Mouse (Mus musculus) embryonic facial prominence, embryonic 11.5 days (tissue): ENCODE data around the gene Lipa. TPM values are rescaled to one million over a fixed set of nuclear protein-coding genes. Genes with fewer than 3 reads are reported as not detected.

Source experiments
- ATAC-seq: fragments of 200-750 bp; cut with Nextera tagmentation; replicated peaks from 2 replicates; pipeline ENCODE4 v1.8.0; 2017; ENCODE audit warnings: low read depth; ENCODE audit not compliant: insufficient number of reproducible peaks, low FRiP score, low TSS enrichment
- DNase-seq: peaks from one replicate; pipeline ENCODE4 v3.0.0-alpha.2; 2015; ENCODE audit warnings: low spot score
- H3K27ac ChIP-seq: fragments of 300-500 bp; sonication (generic); replicated peaks from 2 replicates; pipeline ENCODE4 v1.5.1; 2014; ENCODE audit warnings: mild to moderate bottlenecking, low read depth, low read length, control low read depth
- H3K27me3 ChIP-seq: fragments of 300-500 bp; sonication (generic); 2 replicates; pipeline ENCODE4 v1.6.1; 2014; ENCODE audit warnings: mild to moderate bottlenecking, low read length, moderate library complexity, mixed read lengths; ENCODE audit not compliant: control insufficient read depth, insufficient read depth
- H3K36me3 ChIP-seq: fragments of 300-500 bp; sonication (generic); replicated peaks from 2 replicates; pipeline ENCODE4 v1.6.1; 2014; ENCODE audit warnings: low read depth, mild to moderate bottlenecking, low read length, moderate library complexity, mixed read lengths; ENCODE audit not compliant: control insufficient read depth, insufficient read depth
- H3K4me1 ChIP-seq: fragments of 300-500 bp; sonication (generic); 2 replicates; pipeline ENCODE4 v1.6.1; 2014; ENCODE audit warnings: low read length, mixed read lengths; ENCODE audit not compliant: control insufficient read depth, insufficient read depth
- H3K4me2 ChIP-seq: fragments of 300-500 bp; sonication (generic); 2 replicates; pipeline ENCODE4 v1.6.1; 2014; ENCODE audit warnings: low read depth, mild to moderate bottlenecking, control low read depth, low read length, moderate library complexity
- H3K4me3 ChIP-seq: fragments of 300-500 bp; sonication (generic); 2 replicates; pipeline ENCODE4 v1.5.1; 2014; ENCODE audit warnings: low read depth, low read length, control low read depth
- H3K9ac ChIP-seq: fragments of 300-500 bp; sonication (generic); replicated peaks from 2 replicates; pipeline ENCODE4 v1.6.1; 2014; ENCODE audit warnings: mild to moderate bottlenecking, control low read depth, low read length
- H3K9me3 ChIP-seq: fragments of 300-500 bp; sonication (generic); replicated peaks from 2 replicates; pipeline ENCODE4 v1.6.1; 2016; ENCODE audit warnings: mild to moderate bottlenecking, low read length, inconsistent platforms, mixed read lengths; ENCODE audit not compliant: control insufficient read depth
- WGBS: fragments of 180-500 bp; shearing (Covaris S2); extraction: QIAGEN DNeasy Blood & Tissue Kit; methylation state at CpG from one replicate; pipeline ENCODE4 v1.1.7; 2014; 5-methylcytosine and 5-hydroxymethylcytosine counted together
- polyA plus RNA-seq: library from polyadenylated mRNA; unstranded; fragments of >200 nt; fragmentation: Nextera tagmentation; extraction: Ambion mirVana; gene quantifications from 2 replicates; pipeline ENCODE4 v1.2.1, GENCODE M21; 2014

Lipa gene
- polyA plus RNA-seq, 1 experiment from 2014 or later, result 35.6 TPM

DNA sequence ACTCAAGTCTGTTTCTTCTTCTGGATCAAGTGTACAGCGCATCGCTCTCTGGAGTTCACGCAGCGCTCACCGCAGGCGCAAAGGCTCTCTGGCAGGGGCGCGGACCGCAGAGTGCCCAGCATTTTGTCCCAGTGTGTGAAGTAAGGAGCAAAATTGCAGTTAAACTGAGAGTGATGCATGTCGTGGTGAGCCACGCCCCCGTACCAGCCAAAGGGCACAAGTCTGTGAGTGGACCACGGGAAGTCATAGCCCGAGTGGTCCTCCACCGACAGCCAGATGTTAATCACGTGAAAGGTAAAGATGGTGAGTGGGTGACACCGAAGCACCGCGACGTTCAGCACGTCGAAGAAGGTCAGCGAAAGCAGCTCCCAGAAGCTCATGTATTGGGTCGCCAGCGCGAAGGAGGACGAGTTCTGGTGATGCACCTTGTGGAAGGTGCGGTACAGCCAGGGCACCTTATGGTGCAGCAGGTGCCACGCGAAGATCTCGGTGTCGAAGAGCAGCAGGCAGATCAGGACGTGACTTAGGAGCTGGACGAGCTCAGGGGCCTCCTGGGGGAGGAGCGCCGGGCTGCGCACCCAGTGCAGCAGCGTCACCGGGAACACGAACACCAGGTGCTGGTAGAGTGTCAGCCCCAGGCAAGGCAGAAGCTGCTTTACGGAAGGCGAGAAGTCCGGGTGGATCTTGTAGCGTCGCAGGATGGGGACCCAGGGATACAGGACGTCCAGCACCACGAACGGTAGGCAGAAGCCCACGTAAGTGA is 52.9 kb downstream of the Lipa start:
- DNase-seq, result no peak

DNA sequence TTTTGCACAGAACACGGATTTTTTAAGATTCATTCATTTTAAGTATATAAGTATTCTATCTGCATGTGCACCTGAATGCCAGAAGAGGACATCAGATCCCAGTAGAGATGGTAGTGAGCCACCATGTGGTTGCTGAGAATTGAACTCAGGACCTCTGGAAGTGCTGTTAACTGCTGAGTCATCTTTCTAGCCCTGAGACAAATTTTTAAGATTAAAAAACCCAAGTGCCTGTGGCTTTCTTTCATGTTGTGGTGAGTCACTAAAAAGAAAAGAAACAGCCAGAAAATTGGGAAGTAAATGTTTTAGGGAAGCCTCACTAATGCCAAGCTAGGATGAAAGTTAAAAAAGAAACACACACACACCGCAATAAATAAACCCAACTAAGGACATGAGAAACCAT is 55.6 kb downstream of the Lipa start:
- Histone ChIP-seq H3K9me3 (no peaks in the 10 kb centered on the region), H3K27me3 (peaks cover 13% of the 10 kb centered on the region), H3K4me1 (peaks cover 6% of the 10 kb centered on the region), H3K36me3 (no peaks in the 10 kb centered on the region), H3K27ac (no peak overlapping the region), H3K9ac (no peak overlapping the region), H3K4me3 (no peak overlapping the region), H3K4me2 (no peak overlapping the region)
- DNase-seq (no peak), ATAC-seq (no peak)
- WGBS, result 81% methylated on average over 2 of the region's 2 CpGs

More for the DNA sequence above, 52.9 kb downstream of the Lipa start:
- H3K27ac ChIP-seq, result no peak overlapping the region
- peak; percentile 53 for ATAC-seq
- no peaks in the 10 kb centered on the region for H3K9me3 ChIP-seq
- peak overlapping the region; percentile 94 for H3K4me2 ChIP-seq
- peak overlapping the region; percentile 41 for H3K9ac ChIP-seq
- H3K4me1 ChIP-seq, result peaks cover 6% of the 10 kb centered on the region
- WGBS, result 5% methylated on average over 49 of the region's 49 CpGs
- H3K27me3 ChIP-seq, result peaks cover 13% of the 10 kb centered on the region
- H3K36me3 ChIP-seq, result no peaks in the 10 kb centered on the region
- H3K4me3 ChIP-seq, result peak overlapping the region; percentile 51

DNA sequence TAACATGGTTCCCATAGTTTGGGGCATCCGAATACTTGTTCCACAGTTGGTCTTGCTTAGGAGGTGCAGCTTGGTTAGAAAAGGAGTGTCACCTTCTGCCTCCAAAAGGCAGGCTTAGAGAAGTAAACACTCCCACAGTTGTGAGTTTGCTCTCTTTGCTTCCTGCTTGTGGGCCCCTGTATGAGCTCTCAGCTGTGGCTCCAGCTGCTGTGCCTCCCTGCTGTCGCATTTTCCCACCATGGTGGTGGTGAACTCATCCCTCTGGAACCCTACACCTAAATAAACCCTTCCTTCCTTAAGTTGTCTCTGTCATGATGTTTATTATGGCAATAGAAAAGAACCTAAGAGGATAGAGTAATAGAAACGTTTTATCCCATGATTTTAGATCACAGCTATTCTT is 58.5 kb downstream of the Lipa start:
- no peak overlapping the region for H3K4me2 ChIP-seq
- no peaks in the 10 kb centered on the region for H3K9me3 ChIP-seq
- no peaks in the 10 kb centered on the region for H3K36me3 ChIP-seq
- DNase-seq (no peak), ATAC-seq (no peak)
- no peak overlapping the region for H3K4me3 ChIP-seq
- H3K27ac ChIP-seq, result no peak overlapping the region
- no peaks in the 10 kb centered on the region for H3K27me3 ChIP-seq
- no peaks in the 10 kb centered on the region for H3K4me1 ChIP-seq
- WGBS, result 59% methylated on average over 3 of the region's 3 CpGs
- H3K9ac ChIP-seq, result no peak overlapping the region

DNA sequence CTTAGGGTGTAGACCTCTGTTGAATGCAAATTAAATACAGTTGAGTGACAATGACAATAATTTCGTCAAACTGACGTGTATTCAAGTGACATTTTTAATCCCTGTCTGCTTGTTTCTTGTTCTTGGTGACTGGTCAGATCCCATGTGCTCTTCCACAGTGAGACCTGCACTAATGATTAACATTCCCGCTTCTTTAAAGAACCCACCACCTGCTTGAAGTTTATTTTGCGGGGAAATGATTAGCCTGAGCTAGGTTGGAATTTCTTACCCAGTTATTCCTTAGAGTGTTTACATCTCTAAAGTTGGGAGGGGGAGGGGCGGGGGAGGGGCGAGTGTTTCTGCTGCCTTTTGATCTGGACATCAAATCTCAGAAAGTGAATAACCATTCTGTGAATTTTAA is 59.1 kb downstream of the Lipa start:
- Histone ChIP-seq H3K9ac (no peak overlapping the region), H3K27ac (no peak overlapping the region), H3K4me2 (no peak overlapping the region), H3K4me3 (no peak overlapping the region), H3K36me3 (no peaks in the 10 kb centered on the region), H3K27me3 (no peaks in the 10 kb centered on the region), H3K9me3 (no peaks in the 10 kb centered on the region), H3K4me1 (no peaks in the 10 kb centered on the region)
- ATAC-seq (no peak), DNase-seq (no peak)
- WGBS, result 39% methylated on average over 6 of the region's 6 CpGs

DNA sequence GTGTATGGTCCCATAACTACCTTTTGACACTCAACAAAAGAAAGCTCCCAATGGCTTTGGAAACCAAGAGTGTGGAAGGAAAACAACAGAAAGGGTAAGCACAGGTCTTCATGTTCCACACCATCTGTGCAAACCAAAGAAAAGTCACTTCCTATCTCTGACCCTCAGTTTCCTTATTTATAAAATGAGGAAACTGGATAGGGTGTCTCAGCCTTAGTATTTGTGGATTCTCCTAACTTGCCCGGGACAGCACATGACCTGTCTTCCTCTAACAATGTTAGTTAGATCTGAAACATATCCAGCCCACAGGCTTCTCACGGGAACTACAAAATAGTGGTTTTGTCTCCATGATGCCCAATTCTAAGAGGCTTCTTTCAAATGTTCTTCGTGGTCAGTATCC is 62.8 kb downstream of the Lipa start:
- ATAC-seq, result no peak
- no peak overlapping the region for H3K4me2 ChIP-seq
- no peak overlapping the region for H3K27ac ChIP-seq
- H3K36me3 ChIP-seq, result no peaks in the 10 kb centered on the region
- no peak overlapping the region for H3K4me3 ChIP-seq
- DNase-seq, result no peak
- no peaks in the 10 kb centered on the region for H3K27me3 ChIP-seq
- no peak overlapping the region for H3K9ac ChIP-seq
- 70% methylated on average over 3 of the region's 3 CpGs for WGBS
- H3K9me3 ChIP-seq, result no peaks in the 10 kb centered on the region
- no peaks in the 10 kb centered on the region for H3K4me1 ChIP-seq

DNA sequence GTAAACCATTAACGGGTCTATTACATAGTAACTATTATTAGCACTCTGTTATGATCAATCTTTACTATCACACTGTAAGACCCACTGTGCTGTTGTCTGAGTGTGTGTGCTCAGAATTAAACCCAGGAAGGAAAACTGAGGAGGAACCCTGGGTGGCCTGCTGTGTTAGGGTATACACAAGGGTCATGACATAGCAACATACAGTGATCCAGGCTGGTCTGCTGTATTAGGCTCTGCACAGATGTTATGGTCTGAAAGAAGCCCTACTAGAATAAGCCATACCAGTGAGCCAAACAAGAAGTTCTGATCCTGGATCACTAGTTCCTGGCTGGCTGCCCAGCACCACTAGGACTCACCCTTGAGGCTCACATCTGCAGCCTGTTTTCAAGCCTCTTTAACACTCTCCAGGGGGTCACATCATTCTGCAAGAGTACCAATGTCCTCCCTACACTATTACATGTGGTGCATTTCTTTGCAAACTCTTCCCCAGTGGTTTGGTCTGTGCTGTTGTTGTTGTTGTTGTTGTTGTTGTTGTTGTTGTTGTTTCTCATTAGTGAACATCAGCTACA is 65.7 kb downstream of the Lipa start:
- H3K27ac ChIP-seq, result no peak overlapping the region
- H3K4me3 ChIP-seq, result no peak overlapping the region
- H3K36me3 ChIP-seq, result no peaks in the 10 kb centered on the region
- no peak; the same call in 1 of the 2 replicates for ATAC-seq
- H3K9me3 ChIP-seq, result no peaks in the 10 kb centered on the region
- no peaks in the 10 kb centered on the region for H3K27me3 ChIP-seq
- no peaks in the 10 kb centered on the region for H3K4me1 ChIP-seq
- H3K9ac ChIP-seq, result no peak overlapping the region
- no peak for DNase-seq
- no peak overlapping the region for H3K4me2 ChIP-seq
- 93% methylated on average over 1 of the region's 1 CpGs for WGBS

DNA sequence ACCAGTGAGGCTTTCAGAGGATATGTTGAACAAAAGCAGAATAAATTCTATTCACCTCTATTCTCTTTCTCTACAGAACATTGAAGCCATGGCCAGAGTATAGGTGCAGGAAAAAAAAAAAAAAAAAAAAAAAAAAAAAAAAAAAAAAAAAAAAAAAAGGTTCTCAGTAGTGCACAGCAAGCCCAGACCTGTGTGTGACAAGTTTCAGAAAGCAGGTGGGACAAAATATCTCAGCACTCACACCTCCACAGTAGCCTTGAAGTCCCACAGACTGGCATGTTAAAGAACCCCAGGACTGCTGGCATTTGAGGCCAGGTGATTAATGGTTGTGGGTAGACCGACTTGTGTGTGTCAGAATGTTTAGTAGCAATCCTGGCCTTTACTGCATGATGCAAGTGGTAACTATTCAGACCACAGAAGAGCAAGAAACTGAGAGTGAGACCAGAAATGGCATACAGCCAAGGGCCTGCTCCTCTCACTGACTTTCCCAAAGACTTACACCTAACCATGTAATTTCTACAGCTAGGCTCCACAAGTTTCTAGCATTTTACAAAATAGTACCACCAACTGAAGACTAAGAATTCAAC is 76.4 kb downstream of the Lipa start:
- Histone ChIP-seq H3K4me3 (no peak overlapping the region), H3K4me2 (no peak overlapping the region), H3K27ac (no peak overlapping the region), H3K9me3 (no peaks in the 10 kb centered on the region), H3K36me3 (no peaks in the 10 kb centered on the region), H3K9ac (no peak overlapping the region), H3K27me3 (no peaks in the 10 kb centered on the region), H3K4me1 (no peaks in the 10 kb centered on the region)
- ATAC-seq, result no peak
- 78% methylated on average over 1 of the region's 1 CpGs for WGBS
- DNase-seq, result no peak

DNA sequence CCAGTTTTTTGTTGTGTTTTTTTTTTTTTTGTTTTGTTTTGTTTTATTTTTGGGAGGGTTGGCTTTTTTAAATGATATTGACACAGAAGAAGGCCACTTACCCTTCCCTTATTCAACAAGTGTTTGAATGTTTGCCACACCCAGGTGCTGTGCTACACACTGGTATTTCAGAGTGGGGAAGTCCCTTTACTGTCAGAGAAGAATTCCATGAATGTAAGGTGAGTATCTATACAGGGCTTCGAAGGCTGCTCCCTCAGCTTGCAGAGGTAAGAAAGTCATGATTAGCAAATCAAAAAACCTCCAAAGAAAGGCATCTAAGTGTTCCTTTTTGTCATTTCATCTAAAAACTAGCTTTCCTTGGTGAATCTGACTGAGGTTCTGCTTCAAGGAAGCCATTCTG is 78.4 kb downstream of the Lipa start:
- no peaks in the 10 kb centered on the region for H3K36me3 ChIP-seq
- H3K4me2 ChIP-seq, result no peak overlapping the region
- 81% methylated on average over 1 of the region's 1 CpGs for WGBS

More for the DNA sequence above, 78.4 kb downstream of the Lipa start:
- no peak for ATAC-seq
- Histone ChIP-seq H3K27me3 (no peaks in the 10 kb centered on the region), H3K4me1 (no peaks in the 10 kb centered on the region), H3K9me3 (no peaks in the 10 kb centered on the region), H3K4me3 (no peak overlapping the region), H3K27ac (no peak overlapping the region), H3K9ac (no peak overlapping the region)
- no peak for DNase-seq
